Mouse (Mus musculus): ENCODE data around the gene Tssk2.

The Tssk2 gene

DNA sequence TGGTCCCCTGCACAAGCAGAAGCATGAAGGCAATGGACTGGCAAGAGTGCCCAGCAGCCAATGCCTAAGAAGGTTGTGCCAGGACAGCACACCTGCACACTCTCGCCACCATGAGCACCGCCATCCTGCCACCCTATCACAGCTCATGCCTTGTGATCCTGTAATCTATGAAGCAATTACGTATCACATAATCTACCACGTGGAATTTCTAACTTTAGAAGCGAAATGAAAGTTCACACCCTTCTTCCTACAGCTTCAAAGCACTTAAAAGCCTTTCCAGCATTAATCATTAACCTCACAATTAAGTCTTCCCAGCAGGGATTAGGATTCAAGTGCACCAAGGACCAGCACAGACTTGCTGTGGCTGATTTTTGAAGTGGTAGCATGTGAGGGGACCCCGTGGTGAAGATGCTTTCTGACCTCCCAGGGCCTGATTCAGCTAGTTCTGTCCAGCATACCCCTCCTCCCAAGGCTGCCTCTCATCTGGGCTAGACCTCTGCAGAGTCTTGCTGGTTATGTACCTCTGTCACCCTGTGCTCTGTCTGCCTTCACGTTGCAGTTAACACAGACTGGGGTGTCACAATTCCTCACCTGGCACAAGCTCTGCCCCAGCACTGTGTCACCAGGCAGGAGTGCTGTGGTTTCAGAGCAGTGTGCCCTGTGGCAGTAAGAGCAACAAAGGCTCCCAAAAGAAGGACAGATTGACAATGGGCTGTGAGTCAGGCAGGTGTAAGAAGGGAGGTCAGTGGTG lies 46.8 kb downstream of the Tssk2 start:
- in situ Hi-C loops (cut with MboI, MseI), result no loop called here

- in situ Hi-C loops (cut with MboI, MseI), result no loop called here
These were observed 51.0 kb downstream of the Tssk2 start for GRCm38 (mm10) chr16:17949421-17949877.

All from T-helper 2 cell (primary cell).